ENCODE assay signal across 8 mouse cellular contexts in genomic region chr13:71375909-71376606, GRCm38 (mm10).
DNase-seq lines count a peak whose midpoint lies in the region; ATAC-seq lines count a peak whose summit lies in the region.

No protein-coding gene starts in this region.

- H3K9me3 ChIP-seq in forebrain, embryonic 13.5 days (replicated peaks): no peaks in the 10 kb centered on the region
- no peaks in the 10 kb centered on the region for H3K9me3 ChIP-seq in forebrain, embryonic 11.5 days (ENCODE audit: control insufficient read depth, low read length)
- H3K9me3 ChIP-seq in midbrain, embryonic 13.5 days: no peaks in the 10 kb centered on the region

- H3K4me3 ChIP-seq in forebrain, embryonic 13.5 days: no peak overlapping the region
- H3K4me3 ChIP-seq in forebrain, embryonic 11.5 days (ENCODE audit: low read depth, low read length): no peak overlapping the region
- no peak overlapping the region for H3K4me3 ChIP-seq in midbrain, embryonic 13.5 days (replicated peaks)

- ATAC-seq in forebrain, embryonic 13.5 days: peak; percentile 72; the same call in 1 of the 2 replicates
- ATAC-seq in forebrain, embryonic 11.5 days (replicated peaks; ENCODE audit: low FRiP score): no peak
- ATAC-seq in monocyte, adult 5-6 weeks (replicated peaks; ENCODE audit: insufficient number of reproducible peaks, low FRiP score, low TSS enrichment, poor library complexity, severe bottlenecking): no peak
- no peak for ATAC-seq in midbrain, embryonic 13.5 days

- intact Hi-C loops in heart, postnatal 25 days (cut with DNase I): no loop called here

- DNase-seq in forebrain, embryonic 11.5 days (ENCODE audit: low spot score): no peak
- DNase-seq in urinary bladder, postnatal 25 days (ENCODE audit: low spot score): peak; percentile 8
- no peak for DNase-seq in urinary bladder, postnatal 10 days (ENCODE audit: low spot score)
- DNase-seq in heart, postnatal 25 days (ENCODE audit: low spot score): peak; percentile 44
- DNase-seq in lung, postnatal 25 days (ENCODE audit: low spot score): peak; percentile 24

- peaks cover 15% of the 10 kb centered on the region for H3K4me1 ChIP-seq in forebrain, embryonic 13.5 days
- H3K4me1 ChIP-seq in forebrain, embryonic 11.5 days (replicated peaks; ENCODE audit: control insufficient read depth, insufficient read depth, low read length): peaks cover 2% of the 10 kb centered on the region; the same call in 1 of the 2 replicates
- H3K4me1 ChIP-seq in midbrain, embryonic 13.5 days (replicated peaks): peaks cover 14% of the 10 kb centered on the region

- H3K36me3 ChIP-seq in forebrain, embryonic 13.5 days (ENCODE audit: poor library complexity, severe bottlenecking): no peaks in the 10 kb centered on the region
- no peaks in the 10 kb centered on the region for H3K36me3 ChIP-seq in forebrain, embryonic 11.5 days (ENCODE audit: control insufficient read depth, insufficient read depth, low read length)
- no peaks in the 10 kb centered on the region for H3K36me3 ChIP-seq in midbrain, embryonic 13.5 days

- H3K4me2 ChIP-seq in forebrain, embryonic 13.5 days: no peak overlapping the region
- H3K4me2 ChIP-seq in forebrain, embryonic 11.5 days (ENCODE audit: low read depth, low read length, severe bottlenecking): no peak overlapping the region
- H3K4me2 ChIP-seq in midbrain, embryonic 13.5 days (replicated peaks): no peak overlapping the region

- 35% methylated on average over 9 of the region's 9 CpGs for WGBS in forebrain, embryonic 13.5 days
- WGBS in forebrain, embryonic 11.5 days: 75% methylated on average over 9 of the region's 9 CpGs
- 62% methylated on average over 9 of the region's 9 CpGs for WGBS in midbrain, embryonic 13.5 days

- H3K9ac ChIP-seq in forebrain, embryonic 13.5 days: no peak overlapping the region
- no peak overlapping the region for H3K9ac ChIP-seq in forebrain, embryonic 11.5 days (ENCODE audit: low read length)
- no peak overlapping the region for H3K9ac ChIP-seq in midbrain, embryonic 13.5 days (replicated peaks)

- H3K27ac ChIP-seq in forebrain, embryonic 13.5 days: no peak overlapping the region
- H3K27ac ChIP-seq in forebrain, embryonic 11.5 days (ENCODE audit: low read depth, low read length): no peak overlapping the region
- H3K27ac ChIP-seq in midbrain, embryonic 13.5 days: no peak overlapping the region

- H3K27me3 ChIP-seq in forebrain, embryonic 13.5 days: peaks cover 11% of the 10 kb centered on the region
- H3K27me3 ChIP-seq in forebrain, embryonic 11.5 days (ENCODE audit: control insufficient read depth, insufficient read depth, low read length): no peaks in the 10 kb centered on the region
- H3K27me3 ChIP-seq in midbrain, embryonic 13.5 days: peaks cover 4% of the 10 kb centered on the region; the same call in 1 of the 2 replicates

Comparison
In these comparisons a context has a peak if more than half of its experiments do, and no peak if none do; other contexts are left out.
1. DNase-seq: peak in urinary bladder, postnatal 25 days (single experiment), heart, postnatal 25 days (single experiment) and lung, postnatal 25 days (single experiment); none in forebrain, embryonic 11.5 days (single experiment) and urinary bladder, postnatal 10 days (single experiment).